Mouse (Mus musculus) spleen, postnatal 36 days (tissue): ENCODE results near the gene Stpg3.
A peak's percentile ranks its signal among the peaks of the same experiment; 100 is the strongest.
"Not testable (repeated sequence)": the region's sequence is repeated elsewhere in the genome, so short reads cannot be mapped to it uniquely, and the experiment has no call there.

Source experiments
- DNase-seq, 2 experiments: peaks; one replicate each; pipeline ENCODE4 v3.0.0; 2022; ENCODE audit warnings: low spot score in 2 of 2, mixed read lengths in 1 of 2

Stpg3 gene

GRCm38 (mm10) chr2:25214444-25214843 is at the start of gene Stpg3:
Gene Stpg3, minus strand, starts transcription at chr2:25214637.
- no peak for DNase-seq

DNA sequence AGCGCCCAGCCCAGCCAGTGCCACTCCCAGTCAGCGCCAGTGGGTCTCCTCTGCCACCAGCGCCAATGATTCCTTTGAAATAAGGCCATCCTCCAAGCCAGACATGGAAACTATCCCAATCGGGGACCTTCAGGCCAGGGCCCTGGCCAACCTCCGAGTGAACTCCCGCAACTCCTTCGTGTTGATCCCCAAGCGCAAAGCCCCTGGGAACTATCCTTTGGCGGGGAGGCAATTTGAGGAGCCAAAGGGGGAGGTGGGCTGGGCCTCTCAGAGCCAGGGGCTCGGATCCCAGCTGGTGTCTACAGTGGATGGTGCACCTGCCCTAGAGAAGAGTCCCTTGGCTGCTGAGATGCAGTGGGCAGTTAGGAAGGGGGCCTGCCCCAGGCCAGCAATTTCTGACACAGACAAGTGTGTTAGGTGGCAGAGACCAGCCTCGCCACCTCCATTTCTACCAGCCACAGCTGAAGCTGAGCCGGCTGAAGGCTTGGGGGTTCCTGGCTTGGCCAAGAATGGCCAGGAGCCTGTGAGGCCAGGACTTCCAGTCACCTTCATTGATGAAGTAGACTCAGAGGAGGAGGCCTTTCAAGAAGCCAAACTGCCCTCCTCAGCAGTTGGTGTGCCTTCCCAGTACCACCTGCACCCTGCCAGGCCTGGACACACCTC is 49.3 kb upstream of the Stpg3 start:
- no peak for DNase-seq

- DNase-seq: peak; percentile 30 to 33
Observed at GRCm38 (mm10) chr2:25262795-25263622, 48.6 kb upstream of the Stpg3 start.

- DNase-seq: peak; percentile 97 to 98
Observed at GRCm38 (mm10) chr2:25262291-25262767, 47.9 kb upstream of the Stpg3 start, which contains the start of gene Tprn. Gene Tprn, plus strand, starts transcription at chr2:25262618.

DNA sequence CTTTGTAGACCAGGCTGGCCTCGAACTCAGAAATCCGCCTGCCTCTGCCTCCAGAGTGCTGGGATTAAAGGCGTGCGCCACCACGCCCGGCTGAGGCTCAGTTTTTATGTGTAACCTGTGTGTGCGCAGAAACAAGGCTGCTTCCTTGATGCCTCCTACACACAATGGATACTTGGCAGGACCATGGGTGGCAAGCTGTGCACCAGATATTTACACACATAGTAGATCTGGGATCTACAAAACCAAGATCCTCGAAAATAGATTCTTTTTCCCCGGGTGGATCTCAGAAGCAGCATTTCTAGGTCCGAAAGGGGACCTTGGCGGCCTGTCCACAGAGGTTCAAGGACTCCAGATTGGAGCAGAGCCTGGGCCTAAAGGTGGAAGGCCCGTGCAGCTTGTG is 47.4 kb upstream of the Stpg3 start:
- no peak for DNase-seq

GRCm38 (mm10) chr2:25258887-25259286 is 44.5 kb upstream of the Stpg3 start:
- no peak for DNase-seq

GRCm38 (mm10) chr2:25257250-25257649 is 42.8 kb upstream of the Stpg3 start:
- DNase-seq: not testable (repeated sequence)

GRCm38 (mm10) chr2:25256443-25257109 is 42.1 kb upstream of the Stpg3 start:
- DNase-seq: peak; percentile 66 to 73

- DNase-seq: peak; percentile 82 to 85
Observed at GRCm38 (mm10) chr2:25255284-25255779, 40.9 kb upstream of the Stpg3 start, which contains the start of gene Tmem203. Gene Tmem203, plus strand, starts transcription at chr2:25255439.

GRCm38 (mm10) chr2:25252331-25252730 is 37.9 kb upstream of the Stpg3 start:
- DNase-seq: no peak

GRCm38 (mm10) chr2:25246183-25247072 is 32.0 kb upstream of the Stpg3 start, which contains the start of gene AL732309.1:
Gene AL732309.1, minus strand, starts transcription at chr2:25246863.
- no peak for DNase-seq

DNA sequence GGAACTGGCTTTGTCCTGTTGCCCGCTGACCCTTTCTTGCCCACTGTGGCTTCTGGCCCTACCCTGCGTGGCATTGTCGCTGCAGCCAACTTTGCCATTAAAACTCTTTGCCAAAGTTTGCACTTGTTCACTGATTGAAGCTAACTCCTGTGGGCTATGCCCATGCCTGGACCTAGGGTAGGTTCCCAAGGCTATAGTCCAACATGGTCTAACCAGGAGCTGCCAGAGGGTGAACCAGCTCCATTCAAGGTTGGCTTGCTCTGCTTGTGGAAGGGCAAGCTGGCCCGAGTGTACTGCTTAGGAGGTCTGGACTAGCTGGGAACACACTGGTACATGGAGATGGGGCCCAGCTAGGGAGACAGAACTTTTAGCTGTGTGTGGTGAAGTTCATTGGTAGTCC is 29.7 kb upstream of the Stpg3 start:
- DNase-seq: no peak

- DNase-seq: no peak
Observed at GRCm38 (mm10) chr2:25243342-25243741, 28.9 kb upstream of the Stpg3 start.

DNA sequence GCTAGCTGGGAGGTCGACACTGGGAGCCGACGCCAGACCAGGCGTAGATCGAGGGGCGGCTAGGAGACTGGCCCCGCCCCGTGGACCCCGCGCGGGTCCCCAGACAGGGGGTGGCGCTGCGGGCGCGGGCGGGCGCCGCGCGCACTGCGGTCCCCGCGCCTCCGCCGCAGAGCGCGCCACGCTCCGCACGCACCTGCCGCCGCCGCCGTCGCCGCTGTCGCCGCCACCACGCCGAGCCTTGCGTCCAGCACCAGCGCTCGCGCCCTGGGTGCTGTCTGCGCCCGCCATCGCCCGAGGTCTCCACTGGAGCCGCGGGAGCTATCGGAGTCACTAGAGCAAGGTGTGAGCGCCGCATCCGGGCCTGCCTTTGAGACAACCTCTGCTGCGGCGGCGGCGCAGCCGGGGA is 27.7 kb upstream of the Stpg3 start, which contains the start of the genes Rnf208 and Cysrt1:
TSS of gene Rnf208 (plus strand) at position 155 of the 406 bp plus-strand sequence.
TSS of gene Cysrt1 (minus strand) at position 352 of the 406 bp plus-strand sequence.
- no peak for DNase-seq

GRCm38 (mm10) chr2:25241438-25241775 is 27.0 kb upstream of the Stpg3 start:
- DNase-seq: no peak

GRCm38 (mm10) chr2:25240723-25241437 is 26.4 kb upstream of the Stpg3 start:
- DNase-seq: peak; percentile 35 to 49

DNA sequence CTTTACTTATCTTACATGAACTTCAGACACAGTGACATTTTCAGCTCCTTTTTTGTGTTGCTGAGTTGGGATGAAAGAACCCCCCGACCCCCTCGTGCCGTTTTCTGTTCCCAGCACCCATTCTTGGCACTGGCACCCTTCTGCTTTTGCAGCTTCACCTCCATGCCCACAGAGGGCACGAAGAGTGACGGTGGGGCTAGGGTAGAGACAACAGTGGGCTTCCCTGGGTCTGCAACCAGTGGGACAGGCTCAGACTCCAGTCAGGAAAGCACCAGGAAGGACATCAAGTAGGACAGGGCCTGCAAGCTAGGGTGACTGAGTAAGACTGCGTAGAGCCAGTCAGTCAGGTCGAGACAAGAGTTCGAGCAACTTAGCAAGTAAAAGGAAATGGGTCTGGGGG is 25.9 kb upstream of the Stpg3 start:
- no peak for DNase-seq

DNA sequence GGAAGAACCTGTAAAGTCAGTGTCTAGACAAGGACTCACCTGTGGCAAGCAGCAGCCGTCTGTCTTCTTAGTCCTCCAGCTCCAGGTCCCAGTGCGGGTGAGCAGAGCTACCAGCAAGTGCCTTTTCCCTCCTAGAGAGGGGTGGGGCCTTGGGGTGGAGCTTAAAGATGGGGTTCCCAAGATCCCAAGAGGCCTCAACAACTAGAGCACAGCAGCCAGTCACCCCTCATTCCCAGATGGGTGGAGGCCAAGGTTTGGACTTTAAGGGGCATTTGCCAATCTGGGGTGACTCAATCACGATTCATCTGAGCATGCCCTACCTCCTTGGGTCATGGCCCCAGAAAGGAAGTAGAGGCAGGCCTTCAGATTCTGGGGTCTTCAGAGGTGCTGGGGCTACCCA is 25.3 kb upstream of the Stpg3 start:
- DNase-seq: no peak

GRCm38 (mm10) chr2:25238106-25238505 is 23.7 kb upstream of the Stpg3 start:
- no peak for DNase-seq

- no peak for DNase-seq
Observed at GRCm38 (mm10) chr2:25237522-25237921, 23.1 kb upstream of the Stpg3 start.
